Mouse (Mus musculus): ENCODE measurements around the gene Plxna4. TPM values are rescaled to one million over a fixed set of nuclear protein-coding genes. Genes with fewer than 3 reads are reported as not detected.
"Not testable (repeated sequence)": the region's sequence is repeated elsewhere in the genome, so short reads cannot be mapped to it uniquely, and the experiment has no call there.

The Plxna4 gene
- polyA plus RNA-seq, 1 experiment: 0.67 TPM

DNA sequence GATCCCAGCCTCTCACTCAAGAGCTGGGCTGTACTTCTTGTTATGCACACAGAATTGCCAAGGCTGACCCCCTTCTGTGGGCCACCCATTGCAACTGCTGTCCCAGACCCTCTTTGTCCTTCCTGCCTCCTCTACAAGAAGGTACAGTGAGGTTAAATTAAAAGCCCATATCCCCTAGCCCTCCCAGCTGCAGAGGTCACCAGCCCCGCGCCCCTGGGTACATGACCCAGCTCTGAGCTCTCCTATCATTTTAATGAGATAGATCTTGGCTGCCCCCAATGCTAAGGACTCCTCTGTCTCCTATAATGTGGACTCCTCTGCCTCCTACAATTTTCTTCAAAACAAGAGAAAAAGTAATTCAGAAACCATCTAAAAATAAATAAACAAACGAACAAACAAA, 69.4 kb downstream of the Plxna4 start:
- H3K4me1 ChIP-seq (ENCODE audit: control insufficient read depth, insufficient read depth, insufficient read length, low read length): no peaks in the 10 kb centered on the region
- no peaks in the 10 kb centered on the region for H3K36me3 ChIP-seq (ENCODE audit: control insufficient read depth, insufficient read depth, low read length)
- no peak overlapping the region for H3K4me3 ChIP-seq (ENCODE audit: low read depth, low read length)
- WGBS: 92% methylated on average over 3 of the region's 3 CpGs
- H3K27me3 ChIP-seq (ENCODE audit: control insufficient read depth, insufficient read depth, low read length): no peaks in the 10 kb centered on the region
- no peak overlapping the region for H3K27ac ChIP-seq (ENCODE audit: insufficient read depth, low read depth, low read length)
- no peak for TF ChIP-seq POLR2A (IDR thresholded peaks at IDR 0.05; ENCODE audit: low read depth, low read length)
- no peak for TF ChIP-seq CTCF (IDR thresholded peaks at IDR 0.05; ENCODE audit: extremely low read depth, insufficient read length, insufficient replicate concordance, low read depth, low read length)

DNA sequence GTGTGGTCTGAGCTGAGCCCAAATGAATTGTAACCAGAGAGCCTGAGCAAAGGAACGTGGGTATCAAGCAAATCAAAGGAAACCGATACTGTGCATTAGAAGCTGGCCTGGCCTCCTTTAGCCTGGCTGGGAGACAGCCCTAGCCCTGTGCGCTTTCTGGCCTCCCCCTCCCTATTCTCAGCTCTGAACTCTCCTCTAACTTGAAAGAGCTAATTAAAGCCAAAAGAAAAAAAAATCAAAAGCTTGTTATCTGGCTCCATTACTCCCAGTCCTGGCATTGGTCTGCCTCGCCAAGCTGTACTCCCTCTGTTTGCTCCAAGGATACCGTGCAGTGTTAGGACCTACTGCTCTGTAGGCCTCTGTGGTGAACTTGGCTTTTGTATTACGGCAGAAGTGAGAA, 73.9 kb downstream of the Plxna4 start:
- Histone ChIP-seq H3K4me1 (ENCODE audit: control insufficient read depth, insufficient read depth, insufficient read length, low read length) (no peaks in the 10 kb centered on the region), H3K36me3 (ENCODE audit: control insufficient read depth, insufficient read depth, low read length) (no peaks in the 10 kb centered on the region), H3K27me3 (ENCODE audit: control insufficient read depth, insufficient read depth, low read length) (no peaks in the 10 kb centered on the region), H3K4me3 (ENCODE audit: low read depth, low read length) (no peak overlapping the region), H3K27ac (ENCODE audit: insufficient read depth, low read depth, low read length) (no peak overlapping the region)
- 69% methylated on average over 6 of the region's 6 CpGs for WGBS
- TF ChIP-seq POLR2A (IDR thresholded peaks at IDR 0.05; ENCODE audit: low read depth, low read length): no peak
- TF ChIP-seq CTCF (IDR thresholded peaks at IDR 0.05; ENCODE audit: extremely low read depth, insufficient read length, insufficient replicate concordance, low read depth, low read length): no peak

- H3K27me3 ChIP-seq (ENCODE audit: control insufficient read depth, insufficient read depth, low read length): no peaks in the 10 kb centered on the region
- 6% methylated on average over 1 of the region's 1 CpGs for WGBS
- no peaks in the 10 kb centered on the region for H3K4me1 ChIP-seq (ENCODE audit: control insufficient read depth, insufficient read depth, insufficient read length, low read length)
- 0 out of 2 replicates have a peak overlapping the region, but pooled peaks have one; percentile 54 for H3K27ac ChIP-seq (ENCODE audit: insufficient read depth, low read depth, low read length)
- H3K4me3 ChIP-seq (ENCODE audit: low read depth, low read length): no peak overlapping the region
- TF ChIP-seq POLR2A (IDR thresholded peaks at IDR 0.05; ENCODE audit: low read depth, low read length) (no peak), CTCF (IDR thresholded peaks at IDR 0.05; ENCODE audit: extremely low read depth, insufficient read length, insufficient replicate concordance, low read depth, low read length) (no peak)
- H3K36me3 ChIP-seq (ENCODE audit: control insufficient read depth, insufficient read depth, low read length): no peaks in the 10 kb centered on the region
Observed at GRCm38 (mm10) chr6:32512010-32512409, 76.0 kb downstream of the Plxna4 start.

- H3K4me3 ChIP-seq (ENCODE audit: low read depth, low read length): no peak overlapping the region
- H3K36me3 ChIP-seq (ENCODE audit: control insufficient read depth, insufficient read depth, low read length): no peaks in the 10 kb centered on the region
- TF ChIP-seq POLR2A (IDR thresholded peaks at IDR 0.05; ENCODE audit: low read depth, low read length): no peak
- no peak for TF ChIP-seq CTCF (IDR thresholded peaks at IDR 0.05; ENCODE audit: extremely low read depth, insufficient read length, insufficient replicate concordance, low read depth, low read length)
- no peaks in the 10 kb centered on the region for H3K4me1 ChIP-seq (ENCODE audit: control insufficient read depth, insufficient read depth, insufficient read length, low read length)
- peak overlapping the region; percentile 54 for H3K27ac ChIP-seq (ENCODE audit: insufficient read depth, low read depth, low read length)
- WGBS: 56% methylated on average over 7 of the region's 7 CpGs
- H3K27me3 ChIP-seq (ENCODE audit: control insufficient read depth, insufficient read depth, low read length): no peaks in the 10 kb centered on the region
Observed at GRCm38 (mm10) chr6:32510924-32511323, 77.1 kb downstream of the Plxna4 start.

DNA sequence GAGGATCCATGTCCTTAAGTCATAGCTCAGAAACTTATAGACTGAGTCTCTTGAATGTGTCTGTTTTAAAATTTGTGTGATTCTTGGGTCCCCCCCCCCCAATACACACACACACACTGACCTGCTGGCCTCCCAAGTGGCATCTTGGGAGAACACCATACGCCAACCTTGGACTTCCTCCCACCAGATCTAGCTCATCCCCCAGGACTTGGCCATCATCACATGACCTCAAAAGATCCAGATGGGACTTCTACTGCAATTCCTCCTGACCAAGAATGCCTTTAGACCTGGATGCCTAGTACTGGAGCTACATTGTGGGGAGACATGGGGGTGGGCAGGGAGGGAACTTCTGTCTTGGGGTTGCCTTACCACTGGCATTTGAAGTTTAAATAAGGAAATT, 77.5 kb downstream of the Plxna4 start:
- Histone ChIP-seq H3K27ac (ENCODE audit: insufficient read depth, low read depth, low read length) (no peak overlapping the region), H3K4me1 (ENCODE audit: control insufficient read depth, insufficient read depth, insufficient read length, low read length) (no peaks in the 10 kb centered on the region), H3K36me3 (ENCODE audit: control insufficient read depth, insufficient read depth, low read length) (no peaks in the 10 kb centered on the region), H3K27me3 (ENCODE audit: control insufficient read depth, insufficient read depth, low read length) (no peaks in the 10 kb centered on the region), H3K4me3 (ENCODE audit: low read depth, low read length) (no peak overlapping the region)
- TF ChIP-seq CTCF (IDR thresholded peaks at IDR 0.05; ENCODE audit: extremely low read depth, insufficient read length, insufficient replicate concordance, low read depth, low read length) (no peak), POLR2A (IDR thresholded peaks at IDR 0.05; ENCODE audit: low read depth, low read length) (no peak)
- 89% methylated on average over 1 of the region's 1 CpGs for WGBS

DNA sequence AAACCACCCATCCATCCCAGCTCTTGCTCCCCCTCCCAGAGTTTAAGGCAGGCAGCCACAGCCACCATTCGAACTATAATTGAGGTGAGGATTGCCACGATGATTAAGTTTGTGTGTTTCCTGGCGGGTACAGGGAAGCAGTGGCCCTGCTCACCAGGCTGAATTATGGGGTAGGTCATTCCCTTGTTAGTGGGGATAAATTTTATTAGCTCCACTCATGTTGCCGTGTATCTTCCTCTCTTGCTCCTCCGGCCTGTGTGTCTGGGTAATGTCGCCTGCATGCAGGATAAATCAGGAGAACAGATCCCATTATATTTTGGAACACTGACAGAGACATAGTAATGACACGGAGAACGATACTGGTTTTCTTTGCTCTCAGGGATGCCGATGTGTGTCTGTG, 78.9 kb downstream of the Plxna4 start:
- Histone ChIP-seq H3K36me3 (ENCODE audit: control insufficient read depth, insufficient read depth, low read length) (no peaks in the 10 kb centered on the region), H3K4me3 (ENCODE audit: low read depth, low read length) (no peak overlapping the region), H3K4me1 (ENCODE audit: control insufficient read depth, insufficient read depth, insufficient read length, low read length) (no peaks in the 10 kb centered on the region), H3K27ac (ENCODE audit: insufficient read depth, low read depth, low read length) (no peak overlapping the region), H3K27me3 (ENCODE audit: control insufficient read depth, insufficient read depth, low read length) (no peaks in the 10 kb centered on the region)
- 79% methylated on average over 9 of the region's 9 CpGs for WGBS
- no peak for TF ChIP-seq POLR2A (IDR thresholded peaks at IDR 0.05; ENCODE audit: low read depth, low read length)
- TF ChIP-seq CTCF (IDR thresholded peaks at IDR 0.05; ENCODE audit: extremely low read depth, insufficient read length, insufficient replicate concordance, low read depth, low read length): no peak

GRCm38 (mm10) chr6:32504963-32505362, 83.0 kb downstream of the Plxna4 start:
- 86% methylated on average over 5 of the region's 5 CpGs for WGBS
- no peaks in the 10 kb centered on the region for H3K27me3 ChIP-seq (ENCODE audit: control insufficient read depth, insufficient read depth, low read length)
- no peaks in the 10 kb centered on the region for H3K36me3 ChIP-seq (ENCODE audit: control insufficient read depth, insufficient read depth, low read length)
- no peak overlapping the region for H3K27ac ChIP-seq (ENCODE audit: insufficient read depth, low read depth, low read length)
- TF ChIP-seq POLR2A (IDR thresholded peaks at IDR 0.05; ENCODE audit: low read depth, low read length) (no peak), CTCF (IDR thresholded peaks at IDR 0.05; ENCODE audit: extremely low read depth, insufficient read length, insufficient replicate concordance, low read depth, low read length) (no peak)
- H3K4me3 ChIP-seq (ENCODE audit: low read depth, low read length): no peak overlapping the region
- H3K4me1 ChIP-seq (ENCODE audit: control insufficient read depth, insufficient read depth, insufficient read length, low read length): no peaks in the 10 kb centered on the region

DNA sequence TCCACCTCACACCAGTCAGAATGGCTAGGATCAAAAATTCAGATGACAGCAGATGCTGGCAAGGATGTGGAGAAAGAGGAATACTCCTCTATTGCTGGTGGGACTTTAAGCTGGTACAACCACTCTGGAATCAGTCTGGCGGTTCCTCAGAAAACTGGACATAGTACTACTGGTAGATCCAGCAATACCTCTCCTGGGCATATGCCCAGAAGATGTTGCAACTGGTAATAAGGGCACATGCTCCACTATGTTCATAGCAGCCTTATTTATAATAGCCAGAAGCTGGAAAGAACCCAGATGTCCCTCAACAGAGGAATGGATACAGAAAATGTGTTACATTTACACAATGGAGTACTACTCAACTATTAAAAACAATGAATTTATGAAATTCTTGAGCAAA, 86.8 kb downstream of the Plxna4 start:
- not testable (repeated sequence) for H3K27me3 ChIP-seq (ENCODE audit: control insufficient read depth, insufficient read depth, low read length); H3K4me3 ChIP-seq (ENCODE audit: low read depth, low read length); H3K36me3 ChIP-seq (ENCODE audit: control insufficient read depth, insufficient read depth, low read length); H3K27ac ChIP-seq (ENCODE audit: insufficient read depth, low read depth, low read length); H3K4me1 ChIP-seq (ENCODE audit: control insufficient read depth, insufficient read depth, insufficient read length, low read length)
- WGBS: 86% methylated on average over 1 of the region's 1 CpGs
